Mouse (Mus musculus) hindbrain, embryonic 13.5 days (tissue): ENCODE measurements at regions not wholly inside any gene's neighbourhood (a gene's known extent, or its start where the extent isn't known, plus 50 kb on each side); places are given as distances from the start of the nearest gene placed in this dataset.

ENCODE experiments used
- ATAC-seq: fragments of 200-750 bp; cut with Nextera tagmentation; 2 replicates; pipeline ENCODE4 v1.8.0; 2017; ENCODE audit warnings: moderate TSS enrichment; ENCODE audit not compliant: low FRiP score
- H3K27ac ChIP-seq: fragments of 300-500 bp; sonication (generic); 2 replicates; pipeline ENCODE4 v1.5.1; 2015; ENCODE audit warnings: inconsistent platforms, mild to moderate bottlenecking, moderate library complexity
- H3K27me3 ChIP-seq: fragments of 300-500 bp; sonication (generic); 2 replicates; pipeline ENCODE4 v1.6.1; 2015; ENCODE audit warnings: mild to moderate bottlenecking, inconsistent platforms
- H3K36me3 ChIP-seq: fragments of 300-500 bp; sonication (generic); 2 replicates; pipeline ENCODE4 v1.6.1; 2015; ENCODE audit warnings: mild to moderate bottlenecking, inconsistent platforms
- H3K4me1 ChIP-seq: fragments of 300-500 bp; sonication (generic); replicated peaks from 2 replicates; pipeline ENCODE4 v1.6.1; 2015; ENCODE audit warnings: inconsistent platforms
- H3K4me2 ChIP-seq: fragments of 300-500 bp; sonication (generic); 2 replicates; pipeline ENCODE4 v1.6.1; 2015; ENCODE audit warnings: inconsistent platforms, mild to moderate bottlenecking, moderate library complexity
- H3K4me3 ChIP-seq: fragments of 300-500 bp; sonication (generic); 2 replicates; pipeline ENCODE4 v1.5.1; 2015; ENCODE audit warnings: mild to moderate bottlenecking, inconsistent platforms
- H3K9ac ChIP-seq: fragments of 300-500 bp; sonication (generic); 2 replicates; pipeline ENCODE4 v1.6.1; 2015; ENCODE audit warnings: mild to moderate bottlenecking, inconsistent platforms
- H3K9me3 ChIP-seq: fragments of 300-500 bp; sonication (generic); 2 replicates; pipeline ENCODE4 v1.6.1; 2016; ENCODE audit warnings: inconsistent platforms
- WGBS: fragments of 180-500 bp; shearing (Covaris S2); methylation state at CpG from one replicate; pipeline ENCODE4 v1.1.7; 2015; 5-methylcytosine and 5-hydroxymethylcytosine counted together

DNA sequence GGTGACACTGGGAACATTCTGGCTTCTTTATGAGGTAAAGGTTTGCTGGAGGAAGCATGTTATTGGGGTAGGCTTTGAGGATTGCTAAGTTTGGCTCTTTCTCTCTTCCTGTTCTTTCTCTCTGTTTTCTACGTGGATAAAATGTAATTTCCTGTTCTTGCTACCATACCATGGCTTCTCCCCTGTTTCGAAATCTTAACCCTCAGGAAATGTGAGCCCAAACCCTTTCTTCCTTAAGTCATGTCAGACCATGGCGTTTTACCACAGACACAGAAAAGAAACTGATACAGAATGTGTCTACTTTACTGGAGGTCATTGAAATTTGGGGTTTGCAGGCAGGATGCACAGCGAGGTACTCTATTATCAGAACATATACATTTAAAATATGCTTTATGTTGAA lies 552.7 kb upstream of the Camk1g start:
- Histone ChIP-seq H3K4me2 (no peak overlapping the region), H3K9ac (no peak overlapping the region), H3K27me3 (no peaks in the 10 kb centered on the region), H3K4me1 (no peaks in the 10 kb centered on the region), H3K9me3 (no peaks in the 10 kb centered on the region), H3K27ac (no peak overlapping the region), H3K36me3 (no peaks in the 10 kb centered on the region), H3K4me3 (no peak overlapping the region)
- 81% methylated on average over 4 of the region's 4 CpGs for WGBS
- ATAC-seq: no peak

GRCm38 (mm10) chr1:193919243-193919642 lies 549.1 kb upstream of the Camk1g start:
- Histone ChIP-seq H3K9me3 (no peaks in the 10 kb centered on the region), H3K36me3 (no peaks in the 10 kb centered on the region), H3K27me3 (no peaks in the 10 kb centered on the region), H3K27ac (no peak overlapping the region), H3K4me3 (no peak overlapping the region), H3K9ac (no peak overlapping the region), H3K4me2 (no peak overlapping the region), H3K4me1 (no peaks in the 10 kb centered on the region)
- no peak for ATAC-seq
- 71% methylated on average over 3 of the region's 3 CpGs for WGBS

DNA sequence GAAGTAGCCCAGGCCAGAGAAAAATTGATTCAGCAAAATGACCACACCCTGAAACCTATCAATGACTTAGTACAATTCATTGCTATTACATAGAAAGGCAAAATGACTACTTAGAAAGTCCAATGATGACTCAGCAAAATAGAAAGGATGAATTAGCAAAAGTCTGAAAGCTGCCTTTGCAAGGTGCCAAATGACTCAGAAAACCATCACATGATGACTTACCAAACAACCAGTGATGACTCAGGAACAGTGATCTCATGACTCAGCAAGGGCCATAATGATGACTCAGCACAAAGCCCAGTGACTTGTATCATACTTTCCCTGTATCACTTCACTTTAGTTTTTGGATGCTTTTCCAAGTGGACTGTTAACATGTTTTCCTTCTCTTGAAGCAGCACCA lies 535.6 kb upstream of the Camk1g start:
- H3K4me1 ChIP-seq: no peaks in the 10 kb centered on the region
- ATAC-seq: no peak

GRCm38 (mm10) chr1:193894072-193894471 lies 524.0 kb upstream of the Camk1g start:
- H3K36me3 ChIP-seq: no peaks in the 10 kb centered on the region
- H3K9ac ChIP-seq: no peak overlapping the region
- no peak for ATAC-seq
- H3K4me1 ChIP-seq: peaks cover 13% of the 10 kb centered on the region; the same call in 1 of the 2 replicates
- no peak overlapping the region for H3K4me3 ChIP-seq
- no peak overlapping the region for H3K4me2 ChIP-seq
- H3K27me3 ChIP-seq: no peaks in the 10 kb centered on the region
- no peaks in the 10 kb centered on the region for H3K9me3 ChIP-seq
- H3K27ac ChIP-seq: no peak overlapping the region

More for the DNA sequence above, 535.6 kb upstream of the Camk1g start:
- H3K36me3 ChIP-seq: no peaks in the 10 kb centered on the region
- no peak overlapping the region for H3K4me2 ChIP-seq
- no peak overlapping the region for H3K9ac ChIP-seq
- no peaks in the 10 kb centered on the region for H3K9me3 ChIP-seq
- no peak overlapping the region for H3K4me3 ChIP-seq
- H3K27me3 ChIP-seq: no peaks in the 10 kb centered on the region
- H3K27ac ChIP-seq: no peak overlapping the region

DNA sequence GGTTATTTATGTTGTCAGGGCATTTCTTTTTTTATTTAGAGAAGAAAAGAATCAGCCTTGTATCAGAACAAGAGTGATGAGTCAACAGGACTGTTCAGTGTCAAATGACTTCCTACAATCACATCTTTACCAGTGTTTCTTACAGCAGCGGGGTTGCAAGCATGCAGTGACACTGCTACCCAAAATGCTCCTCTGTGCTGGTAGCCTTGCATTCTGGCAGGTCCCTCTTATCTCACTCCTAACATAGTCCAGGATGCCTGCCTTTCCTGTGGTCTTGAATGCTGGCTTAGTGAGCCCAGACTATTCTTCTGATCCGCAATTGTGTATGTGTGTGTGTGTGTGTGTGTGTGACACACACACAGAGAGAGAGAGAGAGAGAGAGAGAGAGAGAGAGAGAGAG lies 506.4 kb upstream of the Camk1g start:
- Histone ChIP-seq H3K4me3 (no peak overlapping the region), H3K9ac (no peak overlapping the region), H3K9me3 (no peaks in the 10 kb centered on the region), H3K27me3 (no peaks in the 10 kb centered on the region), H3K4me2 (no peak overlapping the region), H3K4me1 (no peaks in the 10 kb centered on the region), H3K27ac (no peak overlapping the region), H3K36me3 (no peaks in the 10 kb centered on the region)
- WGBS: 66% methylated on average over 2 of the region's 2 CpGs
- ATAC-seq: no peak

GRCm38 (mm10) chr1:193876121-193876520 lies 506.0 kb upstream of the Camk1g start:
- Histone ChIP-seq H3K4me1 (no peaks in the 10 kb centered on the region), H3K27me3 (no peaks in the 10 kb centered on the region)
- no peak for ATAC-seq

GRCm38 (mm10) chr1:193875287-193875686 lies 505.2 kb upstream of the Camk1g start:
- Histone ChIP-seq H3K4me2 (no peak overlapping the region), H3K27me3 (no peaks in the 10 kb centered on the region), H3K27ac (no peak overlapping the region), H3K9me3 (no peaks in the 10 kb centered on the region), H3K9ac (no peak overlapping the region), H3K36me3 (no peaks in the 10 kb centered on the region), H3K4me3 (no peak overlapping the region), H3K4me1 (no peaks in the 10 kb centered on the region)
- 94% methylated on average over 3 of the region's 3 CpGs for WGBS
- no peak for ATAC-seq

More at GRCm38 (mm10) chr1:193876121-193876520, 506.0 kb upstream of the Camk1g start:
- Histone ChIP-seq H3K9me3 (no peaks in the 10 kb centered on the region), H3K27ac (no peak overlapping the region), H3K36me3 (no peaks in the 10 kb centered on the region), H3K4me3 (no peak overlapping the region), H3K4me2 (no peak overlapping the region), H3K9ac (no peak overlapping the region)

GRCm38 (mm10) chr1:193870731-193871130 lies 500.6 kb upstream of the Camk1g start:
- Histone ChIP-seq H3K9ac (no peak overlapping the region), H3K27ac (no peak overlapping the region), H3K4me2 (no peak overlapping the region), H3K4me3 (no peak overlapping the region), H3K36me3 (no peaks in the 10 kb centered on the region), H3K4me1 (peaks cover 6% of the 10 kb centered on the region), H3K9me3 (no peaks in the 10 kb centered on the region), H3K27me3 (no peaks in the 10 kb centered on the region)
- ATAC-seq: no peak
- 91% methylated on average over 2 of the region's 2 CpGs for WGBS

- H3K9ac ChIP-seq: no peak overlapping the region
- H3K4me2 ChIP-seq: no peak overlapping the region
- no peaks in the 10 kb centered on the region for H3K9me3 ChIP-seq
- 61% methylated on average over 4 of the region's 4 CpGs for WGBS
- H3K27me3 ChIP-seq: no peaks in the 10 kb centered on the region
- H3K27ac ChIP-seq: no peak overlapping the region
- H3K36me3 ChIP-seq: no peaks in the 10 kb centered on the region
- ATAC-seq: no peak
- H3K4me1 ChIP-seq: peaks cover 6% of the 10 kb centered on the region
- H3K4me3 ChIP-seq: no peak overlapping the region
Measured at GRCm38 (mm10) chr1:193868639-193869320, 498.7 kb upstream of the Camk1g start.

DNA sequence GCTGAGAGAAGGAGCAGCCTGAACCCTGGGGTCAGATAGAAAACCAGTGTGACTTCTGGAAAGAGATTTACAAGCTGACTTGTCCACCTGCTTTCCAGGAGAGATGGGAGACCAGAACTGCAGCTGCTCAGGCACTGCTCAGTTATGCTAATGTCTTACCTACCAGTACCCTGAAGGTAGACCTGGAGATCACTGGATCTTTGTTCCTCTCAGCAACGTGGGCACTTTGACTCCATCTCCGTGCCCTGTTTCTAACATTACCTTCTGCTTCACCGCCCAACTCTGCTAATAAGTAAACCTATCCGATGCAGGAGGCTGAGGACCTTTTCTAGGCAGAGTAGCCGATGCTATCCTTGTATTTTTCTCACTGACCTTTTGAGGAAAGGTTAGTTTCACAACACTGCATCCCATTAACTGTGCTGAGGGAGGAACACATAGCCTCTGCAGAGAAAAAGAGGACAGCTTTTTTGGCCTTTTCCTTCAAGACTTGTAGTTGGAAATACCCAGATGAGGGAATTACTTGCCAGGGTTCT lies 490.7 kb upstream of the Camk1g start:
- Histone ChIP-seq H3K27ac (peak overlapping the region; percentile 60), H3K4me2 (no peak overlapping the region), H3K9ac (no peak overlapping the region), H3K27me3 (no peaks in the 10 kb centered on the region), H3K9me3 (no peaks in the 10 kb centered on the region), H3K4me1 (peaks cover 20% of the 10 kb centered on the region), H3K36me3 (no peaks in the 10 kb centered on the region), H3K4me3 (no peak overlapping the region)
- 60% methylated on average over 5 of the region's 5 CpGs for WGBS
- no peak for ATAC-seq

GRCm38 (mm10) chr1:193860354-193860753 lies 490.3 kb upstream of the Camk1g start:
- no peak overlapping the region for H3K4me2 ChIP-seq
- 35% methylated on average over 2 of the region's 2 CpGs for WGBS
- ATAC-seq: no peak
- no peak overlapping the region for H3K4me3 ChIP-seq
- no peak overlapping the region for H3K9ac ChIP-seq
- no peaks in the 10 kb centered on the region for H3K36me3 ChIP-seq
- peaks cover 20% of the 10 kb centered on the region for H3K4me1 ChIP-seq
- H3K27me3 ChIP-seq: no peaks in the 10 kb centered on the region
- peak overlapping the region; percentile 60 for H3K27ac ChIP-seq
- no peaks in the 10 kb centered on the region for H3K9me3 ChIP-seq

DNA sequence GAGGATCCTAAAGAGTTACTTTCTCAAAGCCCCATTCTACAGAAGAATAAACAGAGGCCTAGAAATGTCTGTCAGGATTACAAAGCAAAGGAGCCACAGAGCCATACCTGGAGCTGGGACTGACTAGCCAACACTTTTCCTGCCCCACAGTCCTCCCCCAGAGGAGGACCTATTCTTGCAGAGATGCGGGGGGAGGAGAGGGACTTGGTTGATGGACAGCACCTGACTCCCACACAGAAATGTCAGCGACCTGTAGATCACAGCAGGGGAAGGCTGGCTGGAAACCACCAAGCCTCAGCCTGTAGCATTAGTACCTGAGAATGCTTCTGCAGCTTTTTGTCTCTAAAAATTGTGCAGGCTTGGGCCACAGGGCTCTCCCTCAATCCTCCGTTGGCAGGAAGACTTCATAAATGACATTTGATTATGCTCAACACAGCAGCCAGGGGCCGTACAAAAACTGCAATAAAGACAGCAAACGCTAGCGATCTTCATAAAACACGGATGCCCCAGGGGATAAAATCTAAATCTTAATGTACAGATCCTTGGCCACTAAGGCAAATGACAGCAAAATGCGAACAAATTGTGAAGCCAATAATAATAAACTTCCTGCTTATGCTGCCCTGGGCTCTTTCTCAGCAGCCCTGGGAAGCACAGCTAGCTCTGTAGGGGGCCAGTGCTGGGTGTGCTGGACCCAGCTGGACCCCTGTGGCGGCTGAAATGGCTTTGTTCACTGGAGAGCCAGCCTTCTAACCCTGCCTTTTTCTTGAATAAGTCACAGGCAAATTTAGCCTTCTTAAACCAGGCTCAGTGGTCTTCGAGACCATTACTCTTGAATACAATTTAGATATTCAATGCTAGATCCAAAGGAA lies 489.4 kb upstream of the Camk1g start:
- Histone ChIP-seq H3K4me1 (peaks cover 20% of the 10 kb centered on the region), H3K36me3 (no peaks in the 10 kb centered on the region), H3K9me3 (no peaks in the 10 kb centered on the region), H3K9ac (no peak overlapping the region), H3K27ac (peak overlapping the region; percentile 64), H3K4me3 (no peak overlapping the region), H3K4me2 (no peak overlapping the region), H3K27me3 (no peaks in the 10 kb centered on the region)
- no peak; the same call in 1 of the 2 replicates for ATAC-seq
- WGBS: 26% methylated on average over 10 of the region's 10 CpGs
